Mouse (Mus musculus): ENCODE measurements at regions not wholly inside any gene's neighbourhood (a gene's known extent, or its start where the extent isn't known, plus 50 kb on each side); places are given as distances from the start of the nearest gene placed in this dataset.
"Not testable (repeated sequence)": the region's sequence is repeated elsewhere in the genome, so short reads cannot be mapped to it uniquely, and the experiment has no call there.

DNA sequence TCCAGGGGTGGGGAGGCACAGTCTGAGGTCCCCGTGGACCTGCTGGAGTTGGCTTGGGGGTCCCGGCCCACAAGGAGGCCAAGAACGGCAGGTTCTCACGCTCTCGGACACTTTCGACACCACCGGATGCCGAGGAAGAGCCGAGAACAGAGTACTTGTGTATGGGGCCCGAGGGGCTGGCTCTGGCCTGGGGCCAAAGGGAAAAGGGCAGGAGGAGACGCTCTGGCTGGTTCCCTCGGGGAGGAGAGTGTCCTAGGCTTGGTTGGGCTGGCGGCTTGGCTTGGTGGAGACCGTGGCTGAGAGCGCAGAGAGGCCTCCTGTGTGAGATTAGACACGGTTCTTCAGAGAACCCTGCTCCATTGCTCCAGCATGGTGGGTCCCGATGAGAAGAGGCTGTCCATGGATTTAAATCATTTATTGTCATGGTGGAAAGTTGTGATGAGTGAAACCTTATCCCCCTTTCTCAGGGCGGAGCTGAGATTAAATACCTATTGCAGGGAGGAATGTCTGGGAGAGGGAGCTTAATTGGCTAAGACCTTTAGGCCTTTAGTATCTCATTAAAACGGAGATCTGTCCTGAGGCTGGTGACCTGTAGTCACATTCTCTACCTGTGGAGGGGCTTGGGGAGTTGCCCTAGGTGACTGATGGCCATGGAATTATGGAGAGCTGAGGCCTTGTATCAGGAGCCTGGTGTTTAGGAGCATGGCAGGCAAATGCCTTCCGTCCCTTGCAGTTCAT lies 244.1 kb downstream of the Enc1 start:
- H3K9me3 ChIP-seq: no peaks in the 10 kb centered on the region
- no peak overlapping the region for H3K4me3 ChIP-seq
- WGBS: 90% methylated on average over 20 of the region's 20 CpGs
- H3K27me3 ChIP-seq (ENCODE audit: insufficient read depth, poor library complexity, severe bottlenecking): no peaks in the 10 kb centered on the region
- H3K36me3 ChIP-seq: no peaks in the 10 kb centered on the region
- H3K27ac ChIP-seq: peak overlapping the region; percentile 64; the same call in 1 of the 2 replicates
- DNase-seq (ENCODE audit: low spot score): no peak
- peaks cover 33% of the 10 kb centered on the region for H3K4me1 ChIP-seq (replicated peaks)

DNA sequence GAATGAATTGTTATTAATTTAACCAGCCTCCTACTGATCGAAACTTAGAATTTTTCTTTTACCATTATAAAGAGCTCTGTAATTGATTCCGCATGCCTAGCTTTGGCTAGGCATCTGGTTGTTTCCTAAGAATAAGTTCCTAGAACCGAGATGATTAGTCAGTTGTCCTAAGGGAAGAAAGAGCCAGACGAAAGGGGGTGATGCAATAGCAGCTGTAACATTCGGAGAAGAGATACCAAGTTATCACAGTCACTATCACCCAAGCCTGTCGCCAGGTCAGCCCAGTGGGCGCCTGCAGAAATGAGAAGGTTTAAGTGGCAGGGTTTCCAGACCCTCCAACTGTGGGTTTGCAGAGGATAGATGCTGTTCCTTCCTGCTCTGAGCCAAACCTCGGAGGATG lies 242.8 kb downstream of the Enc1 start:
- peaks cover 22% of the 10 kb centered on the region for H3K4me1 ChIP-seq (replicated peaks)
- no peaks in the 10 kb centered on the region for H3K27me3 ChIP-seq (ENCODE audit: insufficient read depth, poor library complexity, severe bottlenecking)
- H3K4me3 ChIP-seq: no peak overlapping the region
- WGBS: 82% methylated on average over 8 of the region's 8 CpGs
- H3K27ac ChIP-seq: no peak overlapping the region
- no peaks in the 10 kb centered on the region for H3K36me3 ChIP-seq
- H3K9me3 ChIP-seq: no peaks in the 10 kb centered on the region
- no peak for DNase-seq (ENCODE audit: low spot score)

DNA sequence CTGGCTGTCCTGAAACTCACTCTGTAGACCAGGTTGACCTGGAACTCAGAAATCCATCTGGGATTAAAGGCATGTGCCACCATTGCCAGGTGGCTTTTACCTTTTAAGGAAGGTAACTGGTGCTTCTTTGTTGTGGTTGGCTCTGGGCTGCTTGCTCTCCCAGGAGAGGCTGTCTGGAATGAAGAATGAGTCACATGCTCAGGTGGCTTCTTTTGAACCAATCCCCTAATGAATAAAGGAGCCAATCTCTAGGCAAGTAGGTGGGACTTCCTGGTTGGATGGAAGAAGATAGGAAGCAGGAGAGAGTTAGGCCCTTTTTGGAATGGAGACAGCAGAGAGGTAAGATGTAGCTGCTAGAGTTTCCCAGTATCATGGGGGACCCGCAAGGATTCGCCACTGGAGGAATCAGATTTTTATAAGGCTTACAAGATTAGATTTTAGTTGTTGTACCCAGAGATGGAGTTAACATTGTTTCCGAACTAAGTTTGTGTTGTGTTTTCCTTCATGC lies 241.6 kb downstream of the Enc1 start:
- no peak overlapping the region for H3K27ac ChIP-seq
- no peak overlapping the region for H3K4me3 ChIP-seq
- H3K9me3 ChIP-seq: no peaks in the 10 kb centered on the region
- no peak for DNase-seq (ENCODE audit: low spot score)
- 98% methylated on average over 3 of the region's 3 CpGs for WGBS
- peaks cover 12% of the 10 kb centered on the region for H3K4me1 ChIP-seq (replicated peaks)
- H3K27me3 ChIP-seq (ENCODE audit: insufficient read depth, poor library complexity, severe bottlenecking): no peaks in the 10 kb centered on the region
- H3K36me3 ChIP-seq: no peaks in the 10 kb centered on the region

DNA sequence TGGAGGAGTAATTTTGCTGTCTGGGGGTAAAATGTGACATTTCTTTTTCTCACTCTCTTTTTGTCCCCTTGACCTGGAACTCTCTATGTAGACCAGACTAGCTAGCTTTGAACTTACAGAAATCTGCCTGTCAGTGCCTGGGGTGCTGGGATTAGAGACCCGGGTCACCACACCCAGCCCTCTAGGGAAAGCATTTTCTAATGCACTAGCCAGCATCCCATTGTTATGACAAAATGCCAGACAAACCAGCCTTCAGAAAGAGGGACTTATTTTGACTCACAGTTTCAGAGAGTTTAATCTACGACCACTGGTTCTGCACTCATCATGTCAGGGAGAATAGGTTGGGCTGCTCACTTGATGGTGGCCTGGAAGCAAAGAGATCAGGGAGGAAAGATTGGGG lies 240.4 kb downstream of the Enc1 start:
- Histone ChIP-seq H3K27me3 (ENCODE audit: insufficient read depth, poor library complexity, severe bottlenecking) (no peaks in the 10 kb centered on the region), H3K36me3 (no peaks in the 10 kb centered on the region), H3K4me1 (replicated peaks) (peaks cover 7% of the 10 kb centered on the region), H3K4me3 (no peak overlapping the region), H3K27ac (no peak overlapping the region), H3K9me3 (no peaks in the 10 kb centered on the region)
- 92% methylated on average over 2 of the region's 2 CpGs for WGBS
- DNase-seq (ENCODE audit: low spot score): no peak

DNA sequence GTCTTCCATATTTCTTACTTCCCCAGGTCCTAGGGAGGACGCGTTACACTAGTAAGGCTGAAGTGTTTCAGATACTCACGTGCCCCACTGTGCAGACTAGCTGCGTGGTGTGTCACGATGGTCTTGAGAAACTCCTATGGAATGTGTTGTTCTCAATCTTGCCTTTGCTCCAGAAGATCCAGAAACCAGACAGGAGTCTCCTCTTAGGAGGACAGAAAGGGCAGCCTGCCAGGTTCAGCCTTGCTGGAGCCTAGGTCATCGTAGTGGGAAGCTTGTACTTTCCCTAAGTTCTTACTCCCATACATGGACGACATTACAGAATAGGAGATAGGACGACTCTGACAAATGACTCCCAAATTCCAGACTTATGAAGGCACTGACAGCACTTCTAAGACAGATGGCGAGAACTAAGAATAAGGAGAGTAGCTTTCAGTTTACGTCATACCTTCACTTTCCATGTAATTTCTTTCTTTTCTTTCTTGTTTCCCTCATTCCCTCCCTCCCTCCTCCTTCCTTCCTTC lies 238.2 kb downstream of the Enc1 start:
- no peak overlapping the region for H3K4me3 ChIP-seq
- no peak overlapping the region for H3K27ac ChIP-seq
- no peaks in the 10 kb centered on the region for H3K36me3 ChIP-seq
- WGBS: 94% methylated on average over 10 of the region's 10 CpGs
- no peak for DNase-seq (ENCODE audit: low spot score)
- H3K4me1 ChIP-seq (replicated peaks): no peaks in the 10 kb centered on the region
- H3K27me3 ChIP-seq (ENCODE audit: insufficient read depth, poor library complexity, severe bottlenecking): no peaks in the 10 kb centered on the region
- H3K9me3 ChIP-seq: no peaks in the 10 kb centered on the region

DNA sequence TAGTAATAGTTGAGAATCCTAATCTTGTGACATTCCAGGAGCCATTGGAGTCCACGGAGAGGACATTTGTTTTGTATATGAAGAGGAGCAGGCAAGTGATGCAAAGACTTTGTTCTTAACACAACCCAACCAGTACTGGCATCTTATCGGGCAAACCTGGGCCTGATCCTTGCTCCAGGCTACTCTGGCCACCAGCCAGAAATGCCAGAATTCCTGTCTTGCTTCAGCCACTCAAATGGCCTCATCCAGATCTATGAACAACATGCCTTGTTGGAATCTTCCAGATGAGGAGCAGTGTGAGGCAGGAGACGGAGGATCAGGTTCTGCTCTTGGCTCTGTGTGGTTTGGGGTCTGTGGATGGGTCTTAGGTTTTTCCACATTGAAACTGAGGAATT lies 233.1 kb downstream of the Enc1 start:
- no peak for DNase-seq (ENCODE audit: low spot score)
- Histone ChIP-seq H3K27ac (no peak overlapping the region), H3K27me3 (ENCODE audit: insufficient read depth, poor library complexity, severe bottlenecking) (no peaks in the 10 kb centered on the region), H3K4me3 (no peak overlapping the region), H3K4me1 (replicated peaks) (peaks cover 13% of the 10 kb centered on the region), H3K36me3 (no peaks in the 10 kb centered on the region), H3K9me3 (no peaks in the 10 kb centered on the region)
- WGBS: 89% methylated on average over 3 of the region's 3 CpGs

DNA sequence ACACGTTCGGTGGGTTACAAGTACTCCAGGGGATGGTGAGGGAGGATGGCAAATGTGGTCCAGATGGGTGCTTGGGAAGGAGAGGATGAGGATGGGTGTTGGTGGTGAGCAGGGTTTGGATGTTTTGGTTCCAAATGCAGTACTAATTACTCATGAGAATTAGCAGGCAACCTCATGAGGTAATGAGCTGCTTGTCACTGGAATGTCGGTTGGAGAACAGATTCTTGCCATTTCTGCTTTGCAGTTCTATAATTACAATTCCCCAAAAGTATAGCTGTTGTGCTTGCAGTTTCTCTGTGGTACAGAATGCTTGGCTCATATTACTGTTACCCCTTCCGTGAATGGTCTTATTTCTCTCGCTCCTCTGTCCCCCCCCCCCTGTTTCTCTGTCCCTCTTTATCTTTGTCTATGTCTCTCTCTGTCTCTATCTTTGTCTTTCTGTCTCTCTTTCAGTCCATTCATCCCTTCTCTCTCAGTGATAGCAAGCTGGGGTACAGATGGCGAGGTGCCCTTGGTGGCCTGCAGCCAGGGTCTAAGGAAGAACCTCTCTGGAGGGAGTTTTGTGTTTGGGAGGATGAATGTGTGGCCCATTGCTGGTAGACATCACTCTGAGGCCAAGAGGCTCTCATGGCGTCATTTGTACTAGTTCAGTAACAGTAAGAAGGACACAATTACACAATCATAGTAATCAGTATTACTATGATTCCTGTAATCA lies 232.5 kb downstream of the Enc1 start:
- no peaks in the 10 kb centered on the region for H3K9me3 ChIP-seq
- 89% methylated on average over 7 of the region's 7 CpGs for WGBS
- no peaks in the 10 kb centered on the region for H3K36me3 ChIP-seq
- H3K27me3 ChIP-seq (ENCODE audit: insufficient read depth, poor library complexity, severe bottlenecking): no peaks in the 10 kb centered on the region
- no peak overlapping the region for H3K4me3 ChIP-seq
- no peak overlapping the region for H3K27ac ChIP-seq
- DNase-seq (ENCODE audit: low spot score): no peak
- H3K4me1 ChIP-seq (replicated peaks): peaks cover 13% of the 10 kb centered on the region

DNA sequence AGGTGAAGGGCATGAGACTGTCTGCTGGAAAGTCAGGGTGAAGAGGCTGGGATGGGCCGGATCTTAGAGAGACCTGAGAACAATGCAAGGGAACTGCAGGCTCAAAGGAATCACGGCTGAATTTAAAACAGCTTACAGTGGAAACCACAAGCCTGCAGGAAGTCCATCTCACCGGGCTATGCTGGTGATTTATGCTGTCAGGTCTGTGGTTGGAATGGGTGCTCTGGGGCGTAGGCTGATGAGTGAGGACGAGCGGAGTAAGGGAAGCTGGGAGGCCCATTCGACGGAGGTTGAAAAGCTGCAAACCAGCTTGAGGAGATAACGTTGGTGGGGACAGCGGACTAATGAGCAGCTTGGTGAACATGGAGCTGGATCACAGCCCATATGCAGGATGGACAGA lies 229.1 kb downstream of the Enc1 start:
- no peaks in the 10 kb centered on the region for H3K9me3 ChIP-seq
- no peaks in the 10 kb centered on the region for H3K27me3 ChIP-seq (ENCODE audit: insufficient read depth, poor library complexity, severe bottlenecking)
- H3K4me3 ChIP-seq: no peak overlapping the region
- 78% methylated on average over 10 of the region's 10 CpGs for WGBS
- no peaks in the 10 kb centered on the region for H3K36me3 ChIP-seq
- H3K27ac ChIP-seq: peak overlapping the region; percentile 50
- peaks cover 13% of the 10 kb centered on the region for H3K4me1 ChIP-seq (replicated peaks)
- no peak for DNase-seq (ENCODE audit: low spot score)

DNA sequence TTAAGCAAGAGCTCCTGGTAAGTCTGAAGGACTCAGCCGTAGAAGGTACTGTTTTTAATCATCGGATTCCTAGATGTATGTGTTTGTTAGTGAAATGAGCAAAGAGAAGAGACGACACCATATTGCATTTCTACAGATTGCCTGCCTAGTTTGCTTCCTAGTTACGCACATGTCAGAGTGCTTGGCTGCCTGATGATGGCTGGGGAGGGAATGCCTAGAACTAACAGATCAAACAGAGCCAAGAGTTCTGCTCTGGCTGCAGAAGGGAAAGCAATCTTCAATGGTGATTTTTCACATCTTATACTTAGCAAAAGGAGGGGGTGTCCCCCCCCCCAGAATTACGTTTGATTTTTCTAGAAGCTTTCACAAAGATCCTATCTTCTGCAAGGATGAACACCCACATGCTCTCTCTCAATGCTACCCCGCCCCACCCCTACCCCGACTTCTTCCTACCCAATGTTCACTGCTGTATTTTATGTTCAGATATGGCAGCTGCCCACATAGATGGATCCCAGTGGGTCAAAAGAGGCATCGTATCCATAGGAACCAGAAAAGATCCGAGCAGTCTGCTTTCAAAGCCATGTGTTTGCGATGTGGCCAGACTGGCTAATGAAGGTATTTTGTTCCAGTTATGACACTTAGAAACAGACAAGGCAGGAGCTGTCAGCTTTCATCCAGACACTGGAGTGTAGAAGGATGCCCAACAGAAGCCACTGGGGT lies 228.1 kb downstream of the Enc1 start:
- DNase-seq (ENCODE audit: low spot score): no peak
- 81% methylated on average over 10 of the region's 10 CpGs for WGBS
- peak overlapping the region; percentile 50; the same call in 1 of the 2 replicates for H3K27ac ChIP-seq

DNA sequence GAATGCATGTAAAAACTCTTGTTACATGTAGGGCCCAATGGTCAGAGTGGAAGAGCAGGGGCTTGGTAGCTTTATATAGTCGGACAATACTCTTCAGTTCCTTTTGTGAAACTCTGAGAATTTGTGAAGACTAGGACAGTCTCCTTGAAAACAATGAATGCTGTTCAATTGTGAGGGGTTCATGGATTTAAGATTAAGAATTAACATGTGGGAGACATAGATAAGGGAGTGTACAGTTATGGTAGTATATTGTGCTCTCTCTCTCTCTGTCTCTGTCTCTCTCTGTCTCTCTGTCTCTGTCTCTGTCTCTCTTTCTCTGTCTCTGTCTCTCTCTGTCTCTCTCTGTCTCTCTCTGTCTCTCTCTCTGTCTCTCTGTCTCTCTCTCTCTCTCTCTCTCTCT lies 225.7 kb downstream of the Enc1 start:
- H3K27ac ChIP-seq; H3K9me3 ChIP-seq; DNase-seq (ENCODE audit: low spot score); H3K27me3 ChIP-seq (ENCODE audit: insufficient read depth, poor library complexity, severe bottlenecking); H3K4me3 ChIP-seq; H3K36me3 ChIP-seq: not testable (repeated sequence)
- 85% methylated on average over 1 of the region's 1 CpGs for WGBS
- peaks cover 13% of the 10 kb centered on the region for H3K4me1 ChIP-seq (replicated peaks)

More for the DNA sequence above, 228.1 kb downstream of the Enc1 start:
- Histone ChIP-seq H3K36me3 (no peaks in the 10 kb centered on the region), H3K27me3 (ENCODE audit: insufficient read depth, poor library complexity, severe bottlenecking) (no peaks in the 10 kb centered on the region), H3K4me3 (no peak overlapping the region), H3K9me3 (no peaks in the 10 kb centered on the region), H3K4me1 (replicated peaks) (peaks cover 13% of the 10 kb centered on the region)

DNA sequence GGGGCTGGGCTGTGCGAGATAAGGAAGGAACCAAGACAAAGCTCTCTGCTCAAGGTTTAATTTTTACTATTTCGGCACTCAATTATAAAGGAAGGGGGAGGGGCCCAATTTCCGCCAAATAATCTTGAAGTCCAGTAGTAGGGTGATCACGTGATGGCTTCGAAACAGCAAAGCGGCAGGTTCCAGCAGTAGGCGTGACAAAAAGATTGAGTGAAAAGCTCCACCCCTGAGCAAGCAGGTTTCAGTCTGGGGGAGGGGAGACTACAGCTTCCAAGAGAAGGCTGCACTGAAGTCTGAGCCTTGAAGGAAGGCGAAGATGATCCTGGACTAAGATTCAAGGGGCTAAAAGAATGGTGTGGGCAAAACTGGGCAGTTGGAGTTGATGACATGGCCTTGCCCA lies 222.9 kb downstream of the Enc1 start:
- Histone ChIP-seq H3K4me1 (replicated peaks) (no peaks in the 10 kb centered on the region), H3K27me3 (ENCODE audit: insufficient read depth, poor library complexity, severe bottlenecking) (no peaks in the 10 kb centered on the region), H3K36me3 (no peaks in the 10 kb centered on the region), H3K27ac (no peak overlapping the region), H3K9me3 (no peaks in the 10 kb centered on the region), H3K4me3 (no peak overlapping the region)
- no peak for DNase-seq (ENCODE audit: low spot score)
- 89% methylated on average over 8 of the region's 8 CpGs for WGBS

DNA sequence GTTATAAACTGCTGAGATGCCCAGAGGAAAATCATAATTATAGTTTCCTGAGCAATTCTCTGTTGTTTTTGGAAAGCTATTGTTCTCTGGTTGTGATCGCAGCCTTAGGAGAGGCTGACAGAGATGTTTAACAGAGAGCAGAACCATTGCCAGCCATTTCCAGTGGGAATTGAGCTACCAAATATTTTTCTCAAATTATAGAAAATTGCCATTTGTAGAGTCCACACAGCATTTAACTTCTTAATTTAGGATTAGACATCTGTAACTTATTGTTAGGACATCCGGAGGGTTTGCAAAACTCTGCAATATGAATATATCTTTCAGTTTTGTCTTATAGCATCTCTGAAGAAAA lies 222.0 kb downstream of the Enc1 start:
- no peaks in the 10 kb centered on the region for H3K27me3 ChIP-seq (ENCODE audit: insufficient read depth, poor library complexity, severe bottlenecking)
- H3K9me3 ChIP-seq: no peaks in the 10 kb centered on the region
- no peak for DNase-seq (ENCODE audit: low spot score)
- no peaks in the 10 kb centered on the region for H3K4me1 ChIP-seq (replicated peaks)
- no peak overlapping the region for H3K4me3 ChIP-seq
- WGBS: 95% methylated on average over 2 of the region's 2 CpGs
- no peaks in the 10 kb centered on the region for H3K36me3 ChIP-seq
- no peak overlapping the region for H3K27ac ChIP-seq
